In genomic region chr11:32215372-32216162, GRCm38 (mm10) we compare ENCODE assay signal across 18 mouse cellular contexts. TPM values are rescaled to one million over a fixed set of nuclear protein-coding genes. Genes with fewer than 3 reads are reported as not detected.
DNase-seq lines count a peak whose midpoint lies in the region; ATAC-seq lines count a peak whose summit lies in the region.
"Had no signal": no experiment of that assay in that cellular context is flagged by ENCODE, and none has a peak within 500 bp of the region (broad histone marks: within the 10 kb centered on the region; RNA-seq: fewer than 3 reads in every experiment).

No protein-coding gene starts in this region.

- H3K4me3 ChIP-seq in embryonic facial prominence, embryonic 13.5 days, result no peak overlapping the region
- no peak overlapping the region for H3K4me3 ChIP-seq in embryonic facial prominence, embryonic 10.5 days
- H3K4me3 ChIP-seq in limb, embryonic 12.5 days (replicated peaks), result no peak overlapping the region
- H3K4me3 ChIP-seq in limb, embryonic 10.5 days, result no peak overlapping the region
- no peak overlapping the region for H3K4me3 ChIP-seq in neural tube, embryonic 12.5 days
- no peak overlapping the region for H3K4me3 ChIP-seq in neural tube, embryonic 15.5 days (replicated peaks)
- H3K4me3 ChIP-seq: forebrain, embryonic 15.5 days; heart, embryonic 12.5 days had no signal

- peak overlapping the region; percentile 51; the same call in 1 of the 2 replicates for H3K9ac ChIP-seq in embryonic facial prominence, embryonic 13.5 days
- H3K9ac ChIP-seq in limb, embryonic 12.5 days (replicated peaks), result 0 out of 2 replicates have a peak overlapping the region, but pooled peaks have one; percentile 18
- H3K9ac ChIP-seq in neural tube, embryonic 12.5 days, result 0 out of 2 replicates have a peak overlapping the region, but pooled peaks have one; percentile 18
- H3K9ac ChIP-seq in neural tube, embryonic 15.5 days (replicated peaks), result no peak overlapping the region
- H3K9ac ChIP-seq: forebrain, embryonic 15.5 days; heart, embryonic 12.5 days had no signal

- 94% methylated on average over 18 of the region's 18 CpGs for WGBS in embryonic facial prominence, embryonic 13.5 days
- 93% methylated on average over 18 of the region's 18 CpGs for WGBS in embryonic facial prominence, embryonic 10.5 days
- 93% methylated on average over 18 of the region's 18 CpGs for WGBS in limb, embryonic 12.5 days
- 92% methylated on average over 18 of the region's 18 CpGs for WGBS in limb, embryonic 10.5 days
- WGBS in neural tube, embryonic 12.5 days, result 93% methylated on average over 18 of the region's 18 CpGs
- 95% methylated on average over 18 of the region's 18 CpGs for WGBS in neural tube, embryonic 15.5 days

- DNase-seq in embryonic facial prominence, embryonic 10.5 days (ENCODE audit: low spot score), result no peak
- DNase-seq in limb, embryonic 10.5 days (ENCODE audit: low spot score), result no peak
- DNase-seq in left cerebral cortex, adult 18-20 months (ENCODE audit: low spot score in 2 of 2), result no peak
- no peak for DNase-seq in adrenal gland, postnatal 10 days
- DNase-seq: adrenal gland, postnatal 14 days; gastrocnemius, postnatal 10 days; heart, postnatal 36 days had no signal

- no peak for ATAC-seq in embryonic facial prominence, embryonic 13.5 days (ENCODE audit: insufficient number of reproducible peaks, insufficient read depth, low FRiP score, low TSS enrichment, low read depth)
- ATAC-seq in limb, embryonic 12.5 days (ENCODE audit: insufficient number of reproducible peaks, insufficient read depth, low FRiP score, low TSS enrichment, low read depth), result no peak
- ATAC-seq in neural tube, embryonic 12.5 days (ENCODE audit: low FRiP score, low read depth), result no peak
- no peak for ATAC-seq in neural tube, embryonic 15.5 days (ENCODE audit: low FRiP score)
- ATAC-seq: forebrain, embryonic 15.5 days; hindbrain, postnatal 0 days had no signal

- no peak overlapping the region for H3K4me2 ChIP-seq in embryonic facial prominence, embryonic 13.5 days
- no peak overlapping the region for H3K4me2 ChIP-seq in limb, embryonic 12.5 days
- H3K4me2 ChIP-seq in neural tube, embryonic 12.5 days (replicated peaks), result no peak overlapping the region
- no peak overlapping the region for H3K4me2 ChIP-seq in neural tube, embryonic 15.5 days
- H3K4me2 ChIP-seq: forebrain, embryonic 15.5 days; heart, embryonic 12.5 days had no signal

- H3K27me3 ChIP-seq in embryonic facial prominence, embryonic 13.5 days, result no peaks in the 10 kb centered on the region
- H3K27me3 ChIP-seq in embryonic facial prominence, embryonic 10.5 days (replicated peaks; ENCODE audit: low read depth, poor library complexity, severe bottlenecking), result no peaks in the 10 kb centered on the region
- H3K27me3 ChIP-seq in limb, embryonic 12.5 days, result no peaks in the 10 kb centered on the region
- no peaks in the 10 kb centered on the region for H3K27me3 ChIP-seq in limb, embryonic 10.5 days (ENCODE audit: low read depth, poor library complexity, severe bottlenecking)
- H3K27me3 ChIP-seq in neural tube, embryonic 12.5 days (replicated peaks), result no peaks in the 10 kb centered on the region
- H3K27me3 ChIP-seq in neural tube, embryonic 15.5 days (replicated peaks), result no peaks in the 10 kb centered on the region
- H3K27me3 ChIP-seq: heart, embryonic 12.5 days had no signal

- peaks cover 59% of the 10 kb centered on the region for H3K36me3 ChIP-seq in embryonic facial prominence, embryonic 13.5 days
- H3K36me3 ChIP-seq in embryonic facial prominence, embryonic 10.5 days (replicated peaks), result peaks cover 61% of the 10 kb centered on the region
- H3K36me3 ChIP-seq in limb, embryonic 12.5 days, result peaks cover 63% of the 10 kb centered on the region
- peaks cover 55% of the 10 kb centered on the region for H3K36me3 ChIP-seq in limb, embryonic 10.5 days
- peaks cover 35% of the 10 kb centered on the region for H3K36me3 ChIP-seq in neural tube, embryonic 12.5 days
- peaks cover 7% of the 10 kb centered on the region; the same call in 1 of the 2 replicates for H3K36me3 ChIP-seq in neural tube, embryonic 15.5 days
- H3K36me3 ChIP-seq: forebrain, embryonic 15.5 days had no signal

- no peaks in the 10 kb centered on the region for H3K9me3 ChIP-seq in embryonic facial prominence, embryonic 13.5 days
- H3K9me3 ChIP-seq in embryonic facial prominence, embryonic 10.5 days, result no peaks in the 10 kb centered on the region
- no peaks in the 10 kb centered on the region for H3K9me3 ChIP-seq in limb, embryonic 12.5 days
- no peaks in the 10 kb centered on the region for H3K9me3 ChIP-seq in limb, embryonic 10.5 days (replicated peaks)
- no peaks in the 10 kb centered on the region for H3K9me3 ChIP-seq in neural tube, embryonic 12.5 days
- no peaks in the 10 kb centered on the region for H3K9me3 ChIP-seq in neural tube, embryonic 15.5 days (replicated peaks)
- H3K9me3 ChIP-seq: forebrain, embryonic 15.5 days; heart, embryonic 12.5 days had no signal

- H3K4me1 ChIP-seq in embryonic facial prominence, embryonic 13.5 days, result peaks cover 33% of the 10 kb centered on the region
- peaks cover 29% of the 10 kb centered on the region for H3K4me1 ChIP-seq in embryonic facial prominence, embryonic 10.5 days
- H3K4me1 ChIP-seq in limb, embryonic 12.5 days (replicated peaks), result peaks cover 23% of the 10 kb centered on the region
- peaks cover 16% of the 10 kb centered on the region for H3K4me1 ChIP-seq in limb, embryonic 10.5 days
- H3K4me1 ChIP-seq in neural tube, embryonic 12.5 days, result peaks cover 17% of the 10 kb centered on the region
- H3K4me1 ChIP-seq in neural tube, embryonic 15.5 days, result peaks cover 27% of the 10 kb centered on the region

- no peak overlapping the region for H3K27ac ChIP-seq in embryonic facial prominence, embryonic 13.5 days
- H3K27ac ChIP-seq in embryonic facial prominence, embryonic 10.5 days (replicated peaks), result no peak overlapping the region
- H3K27ac ChIP-seq in limb, embryonic 12.5 days, result no peak overlapping the region
- H3K27ac ChIP-seq in limb, embryonic 10.5 days, result no peak overlapping the region
- no peak overlapping the region for H3K27ac ChIP-seq in neural tube, embryonic 12.5 days
- no peak overlapping the region for H3K27ac ChIP-seq in neural tube, embryonic 15.5 days (replicated peaks)
- H3K27ac ChIP-seq: forebrain, embryonic 15.5 days; hindbrain, postnatal 0 days had no signal

RNA-seq across cellular contexts. Expression of gene Rhbdf1, which starts 6.5 kb away (rescaled TPM):
- 55.5 and 55.9 TPM in 2 replicates for polyA plus RNA-seq in embryonic facial prominence, embryonic 13.5 days (2015; fragmentation: Nextera tagmentation; extraction: Ambion mirVana)
- 32.2 and 33.1 TPM in 2 replicates for polyA plus RNA-seq in embryonic facial prominence, embryonic 10.5 days (2016; fragmentation: Nextera tagmentation; extraction: Ambion mirVana)
- polyA plus RNA-seq in limb, embryonic 12.5 days (2016; fragmentation: Nextera tagmentation; extraction: Ambion mirVana), result 39.8 and 42.0 TPM in 2 replicates
- polyA plus RNA-seq in limb, embryonic 10.5 days (2016; fragmentation: Nextera tagmentation; extraction: Ambion mirVana), result 28.1 and 31.1 TPM in 2 replicates
- polyA plus RNA-seq in neural tube, embryonic 12.5 days (2016; fragmentation: Nextera tagmentation; extraction: Ambion mirVana), result 26.4 and 32.9 TPM in 2 replicates
- polyA plus RNA-seq in neural tube, embryonic 15.5 days (2015; fragmentation: Nextera tagmentation; extraction: Ambion mirVana), result 23.8 and 28.4 TPM in 2 replicates
- 10 to 100 TPM; 11.1 to 14.2 TPM for total RNA-seq in left cerebral cortex, adult 18-20 months (2021)
- total RNA-seq in adrenal gland, postnatal 10 days (2021), result 10 to 100 TPM; 25.0 to 29.1 TPM

RNA-seq across cellular contexts. Expression of gene Snrnp25, which starts 10.4 kb away (rescaled TPM):
- polyA plus RNA-seq in embryonic facial prominence, embryonic 13.5 days (2015; fragmentation: Nextera tagmentation; extraction: Ambion mirVana), result 64.4 and 69.3 TPM in 2 replicates
- 102 and 106 TPM in 2 replicates for polyA plus RNA-seq in embryonic facial prominence, embryonic 10.5 days (2016; fragmentation: Nextera tagmentation; extraction: Ambion mirVana)
- polyA plus RNA-seq in limb, embryonic 12.5 days (2016; fragmentation: Nextera tagmentation; extraction: Ambion mirVana), result 81.9 and 83.3 TPM in 2 replicates
- 115 and 121 TPM in 2 replicates for polyA plus RNA-seq in limb, embryonic 10.5 days (2016; fragmentation: Nextera tagmentation; extraction: Ambion mirVana)
- 52.8 and 59.3 TPM in 2 replicates for polyA plus RNA-seq in neural tube, embryonic 12.5 days (2016; fragmentation: Nextera tagmentation; extraction: Ambion mirVana)
- 45.6 and 54.3 TPM in 2 replicates for polyA plus RNA-seq in neural tube, embryonic 15.5 days (2015; fragmentation: Nextera tagmentation; extraction: Ambion mirVana)
- 10 to 100 TPM; 24.5 to 29.0 TPM for total RNA-seq in left cerebral cortex, adult 18-20 months (2021)
- 10 to 100 TPM; 23.9 to 26.5 TPM for total RNA-seq in adrenal gland, postnatal 10 days (2021)

RNA-seq across cellular contexts. Expression of gene Mpg, which starts 10.7 kb away (rescaled TPM):
- 42.2 and 44.1 TPM in 2 replicates for polyA plus RNA-seq in embryonic facial prominence, embryonic 13.5 days (2015; fragmentation: Nextera tagmentation; extraction: Ambion mirVana)
- 31.3 and 33.2 TPM in 2 replicates for polyA plus RNA-seq in embryonic facial prominence, embryonic 10.5 days (2016; fragmentation: Nextera tagmentation; extraction: Ambion mirVana)
- 42.4 and 44.6 TPM in 2 replicates for polyA plus RNA-seq in limb, embryonic 12.5 days (2016; fragmentation: Nextera tagmentation; extraction: Ambion mirVana)
- polyA plus RNA-seq in limb, embryonic 10.5 days (2016; fragmentation: Nextera tagmentation; extraction: Ambion mirVana), result 36.2 and 45.2 TPM in 2 replicates
- polyA plus RNA-seq in neural tube, embryonic 12.5 days (2016; fragmentation: Nextera tagmentation; extraction: Ambion mirVana), result 30.3 and 30.7 TPM in 2 replicates
- polyA plus RNA-seq in neural tube, embryonic 15.5 days (2015; fragmentation: Nextera tagmentation; extraction: Ambion mirVana), result 33.9 and 37.8 TPM in 2 replicates
- total RNA-seq in left cerebral cortex, adult 18-20 months (2021), result 10 to 100 TPM; 18.2 to 21.3 TPM
- total RNA-seq in adrenal gland, postnatal 10 days (2021), result 10 to 100 TPM; 21.0 to 22.3 TPM

RNA-seq across cellular contexts. Expression of gene Il9r, which starts 15.5 kb away (rescaled TPM):
- 0.31 and 0.43 TPM in 2 replicates for polyA plus RNA-seq in embryonic facial prominence, embryonic 13.5 days (2015; fragmentation: Nextera tagmentation; extraction: Ambion mirVana)
- polyA plus RNA-seq in embryonic facial prominence, embryonic 10.5 days (2016; fragmentation: Nextera tagmentation; extraction: Ambion mirVana), result 0.05 TPM in 1 of 2 replicates, not detected in the other
- 0.21 TPM in 1 of 2 replicates, not detected in the other for polyA plus RNA-seq in limb, embryonic 12.5 days (2016; fragmentation: Nextera tagmentation; extraction: Ambion mirVana)
- not detected in 2 replicates for polyA plus RNA-seq in limb, embryonic 10.5 days (2016; fragmentation: Nextera tagmentation; extraction: Ambion mirVana)
- polyA plus RNA-seq in neural tube, embryonic 12.5 days (2016; fragmentation: Nextera tagmentation; extraction: Ambion mirVana), result 0.08 TPM in 1 of 2 replicates, not detected in the other
- polyA plus RNA-seq in neural tube, embryonic 15.5 days (2015; fragmentation: Nextera tagmentation; extraction: Ambion mirVana), result 1.5 TPM in 1 of 2 replicates, not detected in the other
- total RNA-seq in left cerebral cortex, adult 18-20 months (2021), result not detected
- under 1 TPM; 0.30 to 0.82 TPM for total RNA-seq in adrenal gland, postnatal 10 days (2021)
- total RNA-seq: gastrocnemius, postnatal 10 days; hindbrain, postnatal 0 days had no signal
- polyA plus RNA-seq: C2C12; embryonic facial prominence, embryonic 11.5 days; forebrain, embryonic 11.5 days; forebrain, embryonic 15.5 days; heart, embryonic 12.5 days; hindbrain, embryonic 11.5 days; hindbrain, postnatal 0 days had no signal

RNA-seq across cellular contexts. Expression of gene Nprl3, which starts 51.9 kb away (rescaled TPM):
- 42.6 and 46.9 TPM in 2 replicates for polyA plus RNA-seq in embryonic facial prominence, embryonic 13.5 days (2015; fragmentation: Nextera tagmentation; extraction: Ambion mirVana)
- polyA plus RNA-seq in embryonic facial prominence, embryonic 10.5 days (2016; fragmentation: Nextera tagmentation; extraction: Ambion mirVana), result 45.9 and 47.8 TPM in 2 replicates
- 43.7 and 47.8 TPM in 2 replicates for polyA plus RNA-seq in limb, embryonic 12.5 days (2016; fragmentation: Nextera tagmentation; extraction: Ambion mirVana)
- polyA plus RNA-seq in limb, embryonic 10.5 days (2016; fragmentation: Nextera tagmentation; extraction: Ambion mirVana), result 43.7 and 51.8 TPM in 2 replicates
- polyA plus RNA-seq in neural tube, embryonic 12.5 days (2016; fragmentation: Nextera tagmentation; extraction: Ambion mirVana), result 41.9 and 46.9 TPM in 2 replicates
- 38.8 and 42.5 TPM in 2 replicates for polyA plus RNA-seq in neural tube, embryonic 15.5 days (2015; fragmentation: Nextera tagmentation; extraction: Ambion mirVana)
- total RNA-seq in left cerebral cortex, adult 18-20 months (2021), result 10 to 100 TPM; 43.6 to 45.6 TPM
- 10 to 100 TPM; 36.9 to 50.1 TPM for total RNA-seq in adrenal gland, postnatal 10 days (2021)
